Mouse (Mus musculus): ENCODE measurements around the gene C1qtnf6. TPM values are rescaled to one million over a fixed set of nuclear protein-coding genes. Genes with fewer than 3 reads are reported as not detected.

Gene C1qtnf6
- total and polyA plus RNA-seq, 3 experiments, result 14.1 to 20.8 (median 17.0) TPM

GRCm38 (mm10) chr15:78570170-78570569 is 39.0 kb upstream of the C1qtnf6 start:
- no peak overlapping the region for H3K9ac ChIP-seq (ENCODE audit: low read depth, low read length)
- no peak overlapping the region for H3K4me3 ChIP-seq
- 98% methylated on average over 5 of the region's 5 CpGs for WGBS
- no peaks in the 10 kb centered on the region for H3K36me3 ChIP-seq (ENCODE audit: control insufficient read depth, insufficient read depth, low read length)
- no peaks in the 10 kb centered on the region for H3K79me2 ChIP-seq (replicated peaks; ENCODE audit: control insufficient read depth, insufficient read depth, low read length)
- intact Hi-C loops (cut with DNase I), result no loop called here
- TF ChIP-seq CTCF (IDR thresholded peaks at IDR 0.05), result no peak
- no peak for TF ChIP-seq POLR2A (IDR thresholded peaks at IDR 0.05; ENCODE audit: insufficient read depth, low read depth, low read length)
- no peak for TF ChIP-seq EP300 (IDR thresholded peaks at IDR 0.05; ENCODE audit: insufficient read depth, low read depth, low read length)
- DNase-seq, result no peak
- H3K27me3 ChIP-seq (ENCODE audit: control insufficient read depth, insufficient read depth, low read length), result no peaks in the 10 kb centered on the region
- H3K27ac ChIP-seq, result no peak overlapping the region
- no peaks in the 10 kb centered on the region for H3K4me1 ChIP-seq (ENCODE audit: control insufficient read depth, insufficient read depth, low read length)

GRCm38 (mm10) chr15:78567608-78568120 is 36.4 kb upstream of the C1qtnf6 start:
- 74% methylated on average over 9 of the region's 9 CpGs for whole genome bisulfite sequencing
- Histone ChIP-seq H3K79me2 (replicated peaks; ENCODE audit: control insufficient read depth, insufficient read depth, low read length) (no peaks in the 10 kb centered on the region), H3K36me3 (ENCODE audit: control insufficient read depth, insufficient read depth, low read length) (no peaks in the 10 kb centered on the region), H3K9ac (ENCODE audit: low read depth, low read length) (no peak overlapping the region), H3K4me1 (ENCODE audit: control insufficient read depth, insufficient read depth, low read length) (no peaks in the 10 kb centered on the region), H3K4me3 (no peak overlapping the region), H3K27me3 (ENCODE audit: control insufficient read depth, insufficient read depth, low read length) (no peaks in the 10 kb centered on the region), H3K27ac (no peak overlapping the region)
- no peak for TF ChIP-seq POLR2A (IDR thresholded peaks at IDR 0.05; ENCODE audit: insufficient read depth, low read depth, low read length)
- no peak for TF ChIP-seq EP300 (IDR thresholded peaks at IDR 0.05; ENCODE audit: insufficient read depth, low read depth, low read length)
- TF ChIP-seq CTCF (IDR thresholded peaks at IDR 0.05), result no peak
- DNase-seq, result no peak
- intact Hi-C loops (cut with DNase I), result no loop called here

GRCm38 (mm10) chr15:78564764-78565435 is 33.7 kb upstream of the C1qtnf6 start:
- 71% methylated on average over 11 of the region's 11 CpGs for WGBS
- intact Hi-C loops (cut with DNase I), result no loop called here
- Histone ChIP-seq H3K4me1 (ENCODE audit: control insufficient read depth, insufficient read depth, low read length) (no peaks in the 10 kb centered on the region), H3K9ac (ENCODE audit: low read depth, low read length) (no peak overlapping the region), H3K27ac (no peak overlapping the region), H3K79me2 (replicated peaks; ENCODE audit: control insufficient read depth, insufficient read depth, low read length) (no peaks in the 10 kb centered on the region), H3K36me3 (ENCODE audit: control insufficient read depth, insufficient read depth, low read length) (no peaks in the 10 kb centered on the region), H3K4me3 (no peak overlapping the region), H3K27me3 (ENCODE audit: control insufficient read depth, insufficient read depth, low read length) (no peaks in the 10 kb centered on the region)
- DNase-seq, result no peak
- TF ChIP-seq POLR2A (IDR thresholded peaks at IDR 0.05; ENCODE audit: insufficient read depth, low read depth, low read length), result no peak
- no peak for TF ChIP-seq EP300 (IDR thresholded peaks at IDR 0.05; ENCODE audit: insufficient read depth, low read depth, low read length)

- Histone ChIP-seq H3K27ac (no peak overlapping the region), H3K27me3 (ENCODE audit: control insufficient read depth, insufficient read depth, low read length) (no peaks in the 10 kb centered on the region), H3K9ac (ENCODE audit: low read depth, low read length) (no peak overlapping the region), H3K36me3 (ENCODE audit: control insufficient read depth, insufficient read depth, low read length) (no peaks in the 10 kb centered on the region), H3K79me2 (replicated peaks; ENCODE audit: control insufficient read depth, insufficient read depth, low read length) (no peaks in the 10 kb centered on the region), H3K4me1 (ENCODE audit: control insufficient read depth, insufficient read depth, low read length) (no peaks in the 10 kb centered on the region), H3K4me3 (no peak overlapping the region)
- TF ChIP-seq CTCF (IDR thresholded peaks at IDR 0.05), result no peak
- no peak for TF ChIP-seq POLR2A (IDR thresholded peaks at IDR 0.05; ENCODE audit: insufficient read depth, low read depth, low read length)
- no peak for TF ChIP-seq EP300 (IDR thresholded peaks at IDR 0.05; ENCODE audit: insufficient read depth, low read depth, low read length)
- DNase-seq, result peak in 1 of 2 experiments; percentile 56
- 70% methylated on average over 5 of the region's 5 CpGs for WGBS
- intact Hi-C loops (cut with DNase I), result no loop called here
Measured at GRCm38 (mm10) chr15:78563937-78564336, 32.7 kb upstream of the C1qtnf6 start.

GRCm38 (mm10) chr15:78563344-78563743 is 32.1 kb upstream of the C1qtnf6 start:
- Histone ChIP-seq H3K27me3 (ENCODE audit: control insufficient read depth, insufficient read depth, low read length) (no peaks in the 10 kb centered on the region), H3K9ac (ENCODE audit: low read depth, low read length) (no peak overlapping the region), H3K79me2 (replicated peaks; ENCODE audit: control insufficient read depth, insufficient read depth, low read length) (no peaks in the 10 kb centered on the region), H3K27ac (no peak overlapping the region), H3K4me3 (no peak overlapping the region), H3K36me3 (ENCODE audit: control insufficient read depth, insufficient read depth, low read length) (no peaks in the 10 kb centered on the region), H3K4me1 (ENCODE audit: control insufficient read depth, insufficient read depth, low read length) (no peaks in the 10 kb centered on the region)
- TF ChIP-seq CTCF (IDR thresholded peaks at IDR 0.05) (no peak), POLR2A (IDR thresholded peaks at IDR 0.05; ENCODE audit: insufficient read depth, low read depth, low read length) (no peak), EP300 (IDR thresholded peaks at IDR 0.05; ENCODE audit: insufficient read depth, low read depth, low read length) (no peak)
- WGBS, result 96% methylated on average over 3 of the region's 3 CpGs
- DNase-seq, result no peak
- intact Hi-C loops (cut with DNase I), result no loop called here

- no peak overlapping the region for H3K9ac ChIP-seq (ENCODE audit: low read depth, low read length)
- intact Hi-C loops (cut with DNase I), result no loop called here
- H3K36me3 ChIP-seq (ENCODE audit: control insufficient read depth, insufficient read depth, low read length), result no peaks in the 10 kb centered on the region
- no peak overlapping the region for H3K27ac ChIP-seq
- DNase-seq, result no peak
- H3K4me1 ChIP-seq (ENCODE audit: control insufficient read depth, insufficient read depth, low read length), result no peaks in the 10 kb centered on the region
- TF ChIP-seq EP300 (IDR thresholded peaks at IDR 0.05; ENCODE audit: insufficient read depth, low read depth, low read length) (no peak), POLR2A (IDR thresholded peaks at IDR 0.05; ENCODE audit: insufficient read depth, low read depth, low read length) (no peak), CTCF (IDR thresholded peaks at IDR 0.05) (no peak)
- H3K79me2 ChIP-seq (replicated peaks; ENCODE audit: control insufficient read depth, insufficient read depth, low read length), result no peaks in the 10 kb centered on the region
- H3K27me3 ChIP-seq (ENCODE audit: control insufficient read depth, insufficient read depth, low read length), result no peaks in the 10 kb centered on the region
- no peak overlapping the region for H3K4me3 ChIP-seq
- WGBS, result 75% methylated on average over 11 of the region's 11 CpGs
Measured at GRCm38 (mm10) chr15:78559141-78559979, 28.1 kb upstream of the C1qtnf6 start.
